Mouse (Mus musculus): ENCODE measurements at regions not wholly inside any gene's neighbourhood (a gene's known extent, or its start where the extent isn't known, plus 50 kb on each side); places are given as distances from the start of the nearest gene placed in this dataset.

- TF ChIP-seq CTCF (IDR thresholded peaks at IDR 0.05; ENCODE audit: low read depth) = no peak
- no peak for TF ChIP-seq EP300 (optimal IDR thresholded peaks at IDR 0.05)
These were observed 574.1 kb upstream of the Slc39a10 start for GRCm38 (mm10) chr1:47466573-47467253.
